Mouse (Mus musculus) heart, adult 2 months (tissue): ENCODE data around the gene Herc6.

Source experiments
- CTCF ChIP-seq: fragments of 200-600 bp; IDR thresholded peaks from 2 replicates; pipeline ENCODE4 v1.8.1; 2022; ENCODE audit warnings: antibody characterized with exemption, mild to moderate bottlenecking, moderate library complexity
- EP300 ChIP-seq: fragments of 200-500 bp; IDR thresholded peaks from 2 replicates; pipeline ENCODE4 v1.6.1; 2011; ENCODE audit warnings: low read depth, low read length, control low read depth; ENCODE audit not compliant: insufficient read depth
- POLR2A ChIP-seq: fragments of 200-500 bp; IDR thresholded peaks from 2 replicates; pipeline ENCODE4 v1.6.1; 2011; ENCODE audit warnings: mild to moderate bottlenecking, low read depth, low read length, control low read depth; ENCODE audit not compliant: insufficient read depth

DNA sequence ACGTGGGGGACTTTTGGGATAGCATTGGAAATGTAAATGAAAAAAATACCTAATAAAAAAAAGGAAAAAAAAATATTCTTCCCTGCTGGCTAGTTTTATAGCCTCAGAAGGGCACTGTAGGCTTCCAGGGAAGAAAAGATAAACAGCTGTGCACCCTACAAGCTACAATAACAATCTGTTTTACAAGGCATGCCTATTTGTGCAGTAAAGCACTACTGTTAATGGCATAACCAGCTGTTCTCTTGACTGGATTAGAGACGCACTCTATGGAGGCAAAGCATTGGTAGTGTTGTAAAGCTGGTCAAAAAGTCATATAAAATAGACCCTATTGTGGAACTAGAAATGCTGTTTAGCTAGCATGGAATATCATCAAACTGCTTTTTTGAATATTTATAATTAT, 35.0 kb downstream of the Herc6 start:
- no peak for TF ChIP-seq POLR2A
- TF ChIP-seq CTCF = no peak
- TF ChIP-seq EP300 = no peak
